Mouse (Mus musculus) MEL-GATA-1-ER (cell line): ENCODE data around the gene 4931423N10Rik.
"Not testable (repeated sequence)": the region's sequence is repeated elsewhere in the genome, so short reads cannot be mapped to it uniquely, and the experiment has no call there.

Experiments used
- DNase-seq: peaks from one replicate; pipeline ENCODE4 v3.0.0-alpha.2; 2012; ENCODE audit warnings: low read depth; ENCODE audit errors: extremely low read depth

The 4931423N10Rik gene

GRCm38 (mm10) chr2:23207070-23207526 is at the start of gene 4931423N10Rik:
Gene 4931423N10Rik, plus strand, starts transcription at chr2:23207476.
- DNase-seq = no peak

DNA sequence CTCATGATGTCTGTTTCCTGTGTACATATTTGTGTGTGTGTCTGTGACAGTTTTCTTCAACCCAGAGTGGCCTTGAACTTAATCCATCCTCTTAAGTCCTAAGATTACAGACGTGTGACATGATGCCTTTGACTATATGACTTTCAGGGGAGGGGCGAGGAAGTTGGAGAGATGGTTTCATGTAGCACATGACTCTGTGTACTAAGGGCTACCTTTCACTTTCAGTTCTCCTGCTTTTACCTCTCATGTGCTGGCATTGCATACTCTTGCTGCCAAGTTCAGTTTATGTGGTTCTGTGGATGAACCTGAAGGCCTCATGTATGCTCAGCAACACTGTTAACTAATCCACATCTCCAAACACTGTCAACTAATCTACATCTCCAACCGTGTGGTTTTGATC is 35.0 kb upstream of the 4931423N10Rik start:
- no peak for DNase-seq

- no peak for DNase-seq
Measured at GRCm38 (mm10) chr2:23194366-23194765, 12.9 kb upstream of the 4931423N10Rik start.

GRCm38 (mm10) chr2:23201034-23201433 is 6.2 kb upstream of the 4931423N10Rik start:
- no peak for DNase-seq

DNA sequence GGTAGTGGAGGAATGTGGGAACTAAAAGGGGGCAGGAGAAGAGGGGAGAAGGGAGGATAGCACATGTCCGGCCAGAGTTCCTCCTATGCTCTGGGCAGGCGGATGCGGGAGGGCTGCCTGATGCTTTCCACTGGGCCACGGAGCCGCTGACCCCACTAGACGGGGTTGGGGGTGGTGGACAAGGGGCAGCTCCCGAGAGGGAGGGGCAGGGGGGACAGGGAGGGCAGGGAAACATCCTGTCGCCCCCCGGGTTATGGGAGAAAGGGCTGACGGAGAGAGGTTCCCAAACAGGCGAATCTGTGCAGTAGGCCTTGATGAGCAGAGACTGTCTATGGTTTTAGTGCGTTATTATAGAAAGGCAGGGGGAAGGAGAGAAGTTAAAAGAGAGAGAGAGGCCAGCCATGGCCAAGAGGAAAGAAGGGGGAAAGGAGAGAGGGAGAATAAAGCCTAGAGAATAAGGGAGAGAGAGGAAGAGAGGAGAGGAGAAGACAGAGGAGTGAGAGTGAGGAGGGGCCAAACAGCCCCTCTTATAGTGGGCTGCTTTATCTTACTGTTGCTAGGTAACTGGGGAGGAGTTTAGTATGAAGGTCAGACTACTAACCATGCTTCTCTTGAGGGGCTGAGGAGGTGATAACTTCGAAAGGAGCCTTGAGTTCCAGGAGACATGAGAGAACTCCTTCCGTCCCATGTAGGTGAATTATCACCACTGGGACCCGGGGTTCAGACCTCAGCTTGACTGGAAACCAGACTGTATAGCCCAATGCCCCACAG is 4.2 kb upstream of the 4931423N10Rik start:
- DNase-seq = no peak

DNA sequence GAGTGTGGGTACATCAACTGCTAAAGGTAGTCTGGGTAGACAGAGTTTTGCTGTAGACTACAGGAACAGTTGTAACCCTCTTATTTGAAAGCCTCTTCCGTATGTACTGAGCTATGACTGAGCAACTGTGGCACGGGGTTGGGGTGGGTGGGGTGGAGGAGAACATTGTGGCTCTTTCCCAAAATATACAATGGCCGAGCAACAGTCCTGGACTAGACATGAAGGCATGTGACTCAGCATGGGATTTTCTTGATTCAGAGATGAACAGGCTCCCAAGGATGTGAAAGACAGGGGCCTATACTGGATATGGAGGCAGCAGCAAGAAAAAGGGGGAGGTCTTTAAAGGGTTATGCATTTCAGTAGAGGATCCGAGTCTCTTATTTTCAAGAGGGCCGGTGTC is 6.4 kb downstream of the 4931423N10Rik start:
- no peak for DNase-seq

- DNase-seq = no peak
Measured at GRCm38 (mm10) chr2:23225199-23225598, 17.9 kb downstream of the 4931423N10Rik start.

- DNase-seq = peak; percentile 15
Measured at GRCm38 (mm10) chr2:23228463-23228862, 21.2 kb downstream of the 4931423N10Rik start.

GRCm38 (mm10) chr2:23234065-23234773 is 26.9 kb downstream of the 4931423N10Rik start:
- no peak for DNase-seq

- DNase-seq = not testable (repeated sequence)
Measured at GRCm38 (mm10) chr2:23290991-23291390, 83.7 kb downstream of the 4931423N10Rik start.

DNA sequence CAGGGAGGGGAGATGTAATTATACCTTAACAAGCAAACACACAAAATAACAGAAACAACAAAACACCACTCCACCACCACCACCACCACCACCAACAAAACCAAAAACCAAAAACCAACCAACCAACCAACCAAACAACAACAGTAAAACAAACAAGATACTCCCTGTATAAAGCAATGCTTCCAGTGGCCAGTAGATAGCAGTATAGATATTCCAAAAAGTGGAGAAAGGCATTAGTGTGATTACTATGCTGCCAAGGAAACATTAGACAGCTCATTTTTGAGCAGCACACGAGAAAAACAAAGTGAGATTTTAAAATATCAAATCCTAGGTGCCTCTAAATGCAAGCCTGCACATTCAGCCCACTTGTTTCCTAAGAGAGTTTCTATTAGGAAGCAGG is 107.6 kb downstream of the 4931423N10Rik start:
- no peak for DNase-seq
